Mouse (Mus musculus) hindbrain, postnatal 0 days (tissue): Measurements from ENCODE around the gene Ercc1. TPM values are rescaled to one million over a fixed set of nuclear protein-coding genes. Genes with fewer than 3 reads are reported as not detected.

ENCODE experiments used
- ATAC-seq: fragments of 200-750 bp; cut with Nextera tagmentation; 2 replicates; pipeline ENCODE4 v1.8.0; 2017; ENCODE audit warnings: mild to moderate bottlenecking, moderate TSS enrichment, moderate library complexity
- DNase-seq: peaks from one replicate; pipeline ENCODE4 v3.0.0-alpha.2; 2015; ENCODE audit warnings: low spot score
- H3K27ac ChIP-seq: fragments of 300-500 bp; sonication (generic); 2 replicates; pipeline ENCODE4 v1.5.1; 2014; ENCODE audit warnings: mild to moderate bottlenecking
- H3K27me3 ChIP-seq: fragments of 300-500 bp; sonication (generic); 2 replicates; pipeline ENCODE4 v1.6.1; 2014; ENCODE audit warnings: low read length, mixed read lengths; ENCODE audit not compliant: insufficient read depth
- H3K36me3 ChIP-seq: fragments of 300-500 bp; sonication (generic); 2 replicates; pipeline ENCODE4 v1.6.1; 2014; ENCODE audit warnings: low read length, mixed read lengths; ENCODE audit not compliant: insufficient read depth
- H3K4me1 ChIP-seq: fragments of 300-500 bp; sonication (generic); 2 replicates; pipeline ENCODE4 v1.6.1; 2014; ENCODE audit warnings: antibody characterized with exemption, low read length, mixed read lengths; ENCODE audit not compliant: insufficient read depth
- H3K4me2 ChIP-seq: fragments of 300-500 bp; sonication (generic); 2 replicates; pipeline ENCODE4 v1.6.1; 2014; ENCODE audit warnings: low read depth, mild to moderate bottlenecking, low read length, moderate library complexity, mixed read lengths
- H3K4me3 ChIP-seq: fragments of 300-500 bp; sonication (generic); 2 replicates; pipeline ENCODE4 v1.5.1; 2014; ENCODE audit warnings: low read length
- H3K9ac ChIP-seq: fragments of 300-500 bp; sonication (generic); replicated peaks from 2 replicates; pipeline ENCODE4 v1.6.1; 2014; ENCODE audit warnings: mild to moderate bottlenecking, low read length, moderate library complexity, mixed read lengths
- H3K9me3 ChIP-seq: fragments of 300-500 bp; sonication (generic); 2 replicates; pipeline ENCODE4 v1.6.1; 2016; ENCODE audit warnings: low read length, mixed read lengths
- CTCF ChIP-seq: IDR thresholded peaks from 2 replicates; pipeline ENCODE4 v1.5.1; 2016; ENCODE audit warnings: antibody characterized with exemption, control low read depth, low read depth
- WGBS: fragments of 180-500 bp; shearing (Covaris S2); extraction: QIAGEN DNeasy Blood & Tissue Kit; methylation state at CpG from one replicate; pipeline ENCODE4 v1.1.7; 2014; 5-methylcytosine and 5-hydroxymethylcytosine counted together
- polyA plus RNA-seq: library from polyadenylated mRNA; unstranded; fragments of >200 nt; fragmentation: Nextera tagmentation; extraction: Ambion mirVana; gene quantifications from 2 replicates; pipeline ENCODE4 v1.2.1, GENCODE M21; 2015
- total RNA-seq: library from RNA; depleted of rRNA; stranded (reverse); fragments of >200 nt; gene quantifications from 2 replicates; pipeline ENCODE4 v1.2.3, GENCODE M21; 2014

The Ercc1 gene
- total and polyA plus RNA-seq, 2 experiments from 2014 or later = 44.1 to 74.2 TPM

DNA sequence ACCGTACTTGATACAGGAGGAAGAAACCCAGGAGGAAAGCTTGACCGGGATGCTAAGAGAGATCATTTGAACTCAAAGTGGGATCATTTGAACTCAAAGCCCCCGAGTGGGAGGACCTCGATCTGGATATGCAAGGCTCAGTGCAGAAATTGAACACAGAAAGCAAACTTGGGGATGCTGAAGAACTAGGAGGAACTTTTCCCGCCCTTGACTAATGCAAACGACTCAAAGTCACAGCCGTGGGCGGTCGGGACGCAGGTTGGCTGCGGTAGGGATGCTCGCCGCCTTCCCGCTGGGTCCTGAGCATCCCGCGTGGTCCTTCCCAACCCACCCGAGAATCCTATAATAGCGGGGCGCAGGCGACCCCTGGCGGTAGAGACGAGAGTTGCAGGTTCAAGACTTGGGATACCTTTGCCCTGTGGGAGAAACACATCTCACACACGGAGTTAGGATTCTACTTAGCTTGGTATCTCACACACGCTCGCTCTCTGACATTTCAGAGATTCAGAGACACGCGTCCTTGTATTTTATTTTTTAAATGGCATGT lies 2.0 kb upstream of the Ercc1 start:
- Histone ChIP-seq H3K27me3 (no peaks in the 10 kb centered on the region; the same call in 1 of the 2 replicates), H3K4me1 (peaks cover 16% of the 10 kb centered on the region), H3K36me3 (no peaks in the 10 kb centered on the region), H3K9ac (peak overlapping the region; percentile 22; the same call in 1 of the 2 replicates), H3K4me3 (peak overlapping the region; percentile 40), H3K27ac (no peak overlapping the region), H3K9me3 (no peaks in the 10 kb centered on the region), H3K4me2 (peak overlapping the region; percentile 82)
- DNase-seq (peak; percentile 89), ATAC-seq (peak; percentile 21; the same call in 1 of the 2 replicates)
- peak; percentile 97 for TF ChIP-seq CTCF
- under 1% methylated on average over 27 of the region's 27 CpGs for WGBS

DNA sequence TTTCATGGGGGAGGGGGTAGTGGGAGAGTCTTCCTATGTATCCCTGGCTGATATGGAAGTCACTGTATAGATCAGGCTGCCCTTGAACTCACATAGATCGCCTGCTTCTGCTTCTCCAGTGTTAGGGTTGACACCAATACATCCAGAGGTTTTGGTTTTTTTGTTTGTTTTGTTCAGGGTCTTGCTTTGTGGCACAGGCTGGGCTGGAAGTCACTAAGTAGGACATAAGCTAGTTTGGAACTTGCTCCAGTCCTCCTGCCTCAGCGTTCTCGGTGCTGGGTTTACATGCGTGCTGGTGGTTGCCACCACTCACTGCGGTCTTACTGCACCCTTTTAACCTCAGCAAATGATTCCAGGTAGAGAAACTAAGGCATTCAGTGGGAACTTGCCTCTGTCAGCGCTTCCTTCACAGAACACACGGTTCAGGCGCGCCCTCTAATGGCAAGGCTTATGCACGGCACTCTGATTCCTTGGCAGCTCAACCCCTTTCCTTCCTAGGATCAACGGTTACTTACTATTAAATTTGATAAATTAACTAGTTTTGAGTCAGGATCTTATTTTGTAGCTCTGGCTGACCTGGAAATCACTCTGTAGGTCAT lies 1.3 kb upstream of the Ercc1 start:
- ATAC-seq (no peak), DNase-seq (peak; percentile 85)
- H3K9me3 ChIP-seq = no peaks in the 10 kb centered on the region
- H3K27ac ChIP-seq = no peak overlapping the region
- peaks cover 16% of the 10 kb centered on the region for H3K4me1 ChIP-seq
- no peak overlapping the region for H3K4me3 ChIP-seq
- WGBS = under 1% methylated on average over 11 of the region's 11 CpGs
- 0 out of 2 replicates have a peak, but pooled peaks cover 1% of the 10 kb centered on the region for H3K36me3 ChIP-seq
- H3K4me2 ChIP-seq = peak overlapping the region; percentile 82; the same call in 1 of the 2 replicates
- no peak overlapping the region for H3K9ac ChIP-seq
- peak; percentile 89 for TF ChIP-seq CTCF
- H3K27me3 ChIP-seq = no peaks in the 10 kb centered on the region; the same call in 1 of the 2 replicates

DNA sequence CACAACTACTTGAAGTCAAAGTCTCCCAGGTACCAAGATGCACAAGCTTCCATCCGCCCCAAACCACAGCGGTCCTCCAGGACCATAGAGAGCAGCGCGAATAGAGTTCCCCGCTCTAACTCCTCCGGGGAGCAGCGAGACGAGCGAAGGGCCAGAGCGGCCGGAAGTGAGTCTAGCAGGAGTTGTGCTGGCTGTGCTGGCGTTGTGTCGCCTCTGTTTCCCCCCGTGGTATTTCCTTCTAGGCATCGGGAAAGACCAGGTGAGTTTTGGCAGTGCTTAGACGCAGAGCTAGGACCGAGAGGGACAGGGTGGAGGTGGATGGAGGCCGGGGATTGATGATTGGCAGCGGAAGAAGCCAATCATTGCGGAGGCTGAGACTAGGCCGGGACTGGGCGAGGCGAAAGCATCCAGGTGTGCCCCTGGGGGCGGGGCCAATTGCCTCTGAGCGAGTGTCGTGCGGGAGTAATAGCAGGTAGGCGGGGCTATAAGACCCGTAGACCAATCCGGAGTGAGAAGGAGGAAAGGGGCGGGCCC lies 427 bp downstream of the Ercc1 start:
- Histone ChIP-seq H3K36me3 (0 out of 2 replicates have a peak, but pooled peaks cover 7% of the 10 kb centered on the region), H3K27ac (peak overlapping the region; percentile 81), H3K9ac (peak overlapping the region; percentile 67), H3K4me1 (peaks cover 16% of the 10 kb centered on the region), H3K27me3 (no peaks in the 10 kb centered on the region; the same call in 1 of the 2 replicates), H3K4me3 (peak overlapping the region; percentile 55), H3K4me2 (peak overlapping the region; percentile 81), H3K9me3 (no peaks in the 10 kb centered on the region)
- under 1% methylated on average over 31 of the region's 31 CpGs for WGBS
- no peak; the same call in 1 of the 2 replicates for TF ChIP-seq CTCF
- DNase-seq = peak; percentile 97
- peak; percentile 93 for ATAC-seq

DNA sequence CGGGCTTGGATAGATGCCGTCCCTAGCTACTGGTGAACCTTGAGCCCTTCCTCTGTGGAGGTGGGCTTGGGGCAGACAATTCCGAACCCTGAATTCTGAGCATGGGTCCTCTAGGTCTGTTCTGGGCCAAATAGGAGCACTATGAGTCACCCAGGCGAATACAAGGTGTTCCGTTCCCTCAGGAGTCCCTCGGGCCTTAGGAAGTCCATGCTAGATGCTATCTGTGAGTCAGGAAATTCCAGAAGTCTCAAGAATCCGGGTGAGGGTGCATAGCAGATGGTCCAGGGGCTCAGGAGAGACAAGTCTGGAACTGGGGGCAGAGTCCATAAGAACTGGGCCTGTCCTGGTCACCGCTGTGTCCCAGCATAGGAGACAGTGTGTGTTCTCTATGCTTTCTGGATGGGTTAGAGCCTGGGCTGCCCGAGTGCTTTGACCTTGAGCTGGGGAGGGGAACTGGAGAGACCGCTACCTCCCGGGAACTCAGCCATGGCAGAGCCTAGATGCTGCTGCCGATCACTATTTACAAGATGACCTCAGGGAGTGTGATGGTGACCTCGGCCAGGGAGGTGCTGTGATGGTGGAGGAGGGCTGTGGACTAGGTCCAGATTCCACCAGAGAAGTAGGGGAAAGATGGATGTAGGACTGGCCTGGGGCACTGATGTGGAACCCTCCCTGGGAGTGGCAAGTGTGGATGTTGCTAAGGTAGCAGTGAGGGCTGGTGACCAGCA lies 4.8 kb downstream of the Ercc1 start:
- TF ChIP-seq CTCF = no peak
- DNase-seq = no peak
- Histone ChIP-seq H3K27ac (no peak overlapping the region), H3K36me3 (peaks cover 17% of the 10 kb centered on the region; the same call in 1 of the 2 replicates), H3K9me3 (no peaks in the 10 kb centered on the region), H3K4me1 (peaks cover 7% of the 10 kb centered on the region; the same call in 1 of the 2 replicates), H3K27me3 (no peaks in the 10 kb centered on the region), H3K9ac (no peak overlapping the region), H3K4me2 (no peak overlapping the region), H3K4me3 (no peak overlapping the region)
- no peak for ATAC-seq
- WGBS = 91% methylated on average over 13 of the region's 13 CpGs

DNA sequence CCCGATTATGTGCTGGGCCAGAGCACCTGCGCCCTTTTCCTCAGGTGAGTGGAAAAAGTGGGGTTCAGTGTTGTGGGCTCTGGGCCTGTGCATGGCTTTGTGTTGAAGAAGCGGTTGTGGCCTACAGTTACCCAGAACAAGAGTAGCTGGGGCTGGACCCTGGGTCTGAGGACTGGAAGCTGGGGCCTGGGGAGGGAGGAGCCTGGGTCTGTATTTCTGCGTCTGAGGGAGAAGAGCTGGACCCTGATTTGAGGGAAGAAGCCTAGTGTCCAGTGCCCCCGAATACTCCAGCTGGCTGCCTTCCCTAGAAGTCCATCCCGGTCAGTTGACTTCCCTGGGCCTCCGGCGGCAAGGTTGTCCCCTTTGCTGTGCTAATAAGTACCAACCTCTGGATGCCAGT lies 5.6 kb downstream of the Ercc1 start:
- no peak for TF ChIP-seq CTCF
- Histone ChIP-seq H3K36me3 (peaks cover 23% of the 10 kb centered on the region; the same call in 1 of the 2 replicates), H3K9me3 (no peaks in the 10 kb centered on the region), H3K27ac (no peak overlapping the region), H3K27me3 (no peaks in the 10 kb centered on the region), H3K4me3 (no peak overlapping the region), H3K4me2 (no peak overlapping the region), H3K4me1 (peaks cover 7% of the 10 kb centered on the region; the same call in 1 of the 2 replicates), H3K9ac (no peak overlapping the region)
- WGBS = 94% methylated on average over 8 of the region's 8 CpGs
- ATAC-seq (no peak), DNase-seq (no peak)

DNA sequence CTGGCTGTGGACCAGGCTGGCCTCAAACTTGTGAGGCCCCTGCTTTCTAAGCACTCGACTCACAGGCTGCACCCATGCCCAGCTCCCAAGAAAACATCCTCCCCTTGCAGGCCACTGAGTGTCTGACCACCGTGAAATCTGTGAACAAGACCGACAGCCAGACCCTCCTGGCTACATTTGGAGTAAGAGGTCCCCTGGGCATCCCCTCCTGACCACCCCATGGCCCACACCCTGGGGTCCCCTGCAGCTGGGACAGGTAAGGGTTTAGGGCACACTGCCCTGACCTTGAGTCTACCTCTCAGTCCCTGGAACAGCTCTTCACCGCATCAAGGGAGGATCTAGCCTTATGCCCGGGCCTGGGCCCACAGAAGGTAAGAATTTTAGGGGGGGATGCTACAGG lies 10.4 kb downstream of the Ercc1 start:
- WGBS = 91% methylated on average over 5 of the region's 5 CpGs
- Histone ChIP-seq H3K9ac (no peak overlapping the region), H3K4me1 (peaks cover 8% of the 10 kb centered on the region; the same call in 1 of the 2 replicates), H3K4me3 (no peak overlapping the region), H3K4me2 (no peak overlapping the region), H3K27me3 (no peaks in the 10 kb centered on the region), H3K27ac (no peak overlapping the region), H3K36me3 (peaks cover 22% of the 10 kb centered on the region), H3K9me3 (no peaks in the 10 kb centered on the region)
- TF ChIP-seq CTCF = no peak
- DNase-seq (no peak), ATAC-seq (no peak)
